Mouse (Mus musculus): Measurements from ENCODE around the gene Adamtsl3.

Adamtsl3 gene

DNA sequence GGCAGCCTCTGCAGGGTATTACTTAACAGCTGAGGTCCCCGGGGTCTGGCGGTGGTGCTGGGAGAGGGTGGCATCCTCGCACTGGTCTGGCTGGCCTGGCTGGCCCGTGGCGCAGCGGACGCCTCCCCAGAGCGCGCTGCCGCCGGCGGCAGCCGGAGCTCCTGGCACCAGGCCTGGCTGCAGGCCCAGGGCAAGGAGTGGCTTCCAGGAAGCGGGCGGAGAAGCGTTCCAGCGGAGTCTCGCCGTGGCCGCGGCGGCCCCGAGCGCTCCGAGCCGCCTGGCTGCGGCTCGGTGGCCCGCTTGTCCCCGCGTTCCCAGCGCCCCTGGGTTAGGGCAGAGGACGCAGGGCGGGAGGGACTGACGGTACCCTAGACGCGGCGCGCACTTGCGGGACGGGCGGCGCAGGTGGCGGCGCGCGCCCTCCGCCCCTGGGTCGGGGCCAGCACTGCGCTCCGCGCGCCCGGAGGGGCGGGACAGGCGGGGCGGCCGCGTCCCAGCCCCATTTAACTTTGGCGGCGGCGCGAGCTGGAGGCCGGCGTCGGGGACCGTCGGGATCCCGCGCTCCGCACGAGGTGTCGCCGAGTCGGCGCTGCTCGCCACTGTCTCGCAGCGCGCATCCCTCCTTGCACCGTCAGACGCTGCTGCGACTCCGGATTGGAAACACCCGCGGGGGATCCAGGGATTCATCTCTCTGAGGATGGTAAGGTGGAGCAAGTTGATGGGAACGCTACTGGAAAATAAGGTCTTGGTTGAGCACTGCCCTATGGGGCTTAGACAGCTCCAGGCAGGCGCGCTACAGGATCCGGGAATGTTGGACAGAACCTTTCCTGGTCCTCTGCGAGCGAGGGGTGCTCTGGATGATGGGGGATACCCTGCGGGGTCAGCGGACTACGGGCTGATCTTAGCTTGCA lies at the start of gene Adamtsl3:
Gene Adamtsl3 (plus strand): TSS at position 484 of the 911 bp plus-strand sequence.
- peak; percentile 49 for DNase-seq

GRCm38 (mm10) chr7:82287242-82287641 lies 48.3 kb upstream of the Adamtsl3 start:
- DNase-seq, result no peak

DNA sequence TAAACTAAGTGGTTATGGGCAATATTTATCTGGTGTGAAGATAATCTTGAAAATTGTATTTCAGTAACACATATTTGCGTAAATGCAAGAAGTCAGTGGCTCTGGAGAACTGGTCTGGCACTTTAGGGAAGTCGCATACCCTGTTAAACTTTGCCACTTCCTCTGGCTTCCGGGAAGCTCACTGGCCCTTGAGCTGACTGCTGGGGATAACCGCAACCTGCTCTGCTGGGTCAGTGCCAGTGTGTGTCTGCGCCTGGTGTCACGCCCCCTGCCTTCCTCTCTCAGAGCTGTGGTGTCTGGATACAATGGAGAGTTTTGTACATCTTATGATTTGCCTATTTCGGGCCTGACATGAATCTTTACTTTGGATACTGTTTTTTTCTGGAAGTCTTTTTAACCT lies 42.1 kb upstream of the Adamtsl3 start:
- no peak for DNase-seq

GRCm38 (mm10) chr7:82294083-82294482 lies 41.4 kb upstream of the Adamtsl3 start:
- no peak for DNase-seq

DNA sequence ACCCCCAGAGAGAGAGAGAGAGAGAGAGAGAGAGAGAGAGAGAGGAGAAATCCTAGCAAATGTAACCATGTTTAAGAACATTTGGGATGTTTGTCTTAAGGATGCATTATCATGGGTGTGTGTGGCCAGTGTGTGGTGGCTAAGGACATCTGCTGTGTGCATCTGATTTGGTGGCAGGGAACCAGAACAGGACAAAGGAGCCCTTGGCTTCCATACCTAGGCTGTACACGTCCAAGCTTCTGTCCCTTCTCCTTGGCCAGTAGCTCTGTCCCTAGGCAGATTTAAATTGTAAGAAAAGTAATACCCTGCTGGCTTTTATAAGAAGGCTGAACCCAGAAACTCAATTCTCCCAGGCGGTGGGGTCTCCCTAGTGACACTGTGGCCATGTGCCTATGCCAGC lies 40.9 kb upstream of the Adamtsl3 start:
- DNase-seq, result no peak

DNA sequence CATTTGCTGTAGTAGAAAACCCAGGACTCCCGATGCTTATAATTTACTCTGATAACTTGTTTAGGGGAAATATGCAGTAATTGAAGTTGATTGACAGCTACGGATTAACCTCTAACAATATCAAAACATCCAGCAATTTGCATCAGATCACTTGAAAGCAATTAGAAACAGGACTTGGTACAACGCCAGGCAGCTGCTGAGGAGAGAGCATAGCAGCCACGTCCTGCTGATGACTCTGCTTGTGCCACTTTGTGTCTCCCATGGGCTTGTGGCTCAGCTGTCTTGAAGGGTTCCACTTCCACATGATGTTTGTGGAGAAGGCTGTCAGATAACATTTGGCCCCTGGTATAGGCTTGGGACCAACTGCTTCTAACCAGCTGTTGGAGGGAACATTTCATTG lies 27.1 kb upstream of the Adamtsl3 start:
- DNase-seq, result no peak

GRCm38 (mm10) chr7:82318515-82318914 lies 17.0 kb upstream of the Adamtsl3 start:
- no peak for DNase-seq

GRCm38 (mm10) chr7:82326616-82327015 lies 8.9 kb upstream of the Adamtsl3 start:
- DNase-seq, result no peak

GRCm38 (mm10) chr7:82327201-82327600 lies 8.3 kb upstream of the Adamtsl3 start:
- DNase-seq, result no peak

- no peak for DNase-seq
These were observed 7.6 kb upstream of the Adamtsl3 start for GRCm38 (mm10) chr7:82327881-82328280.

DNA sequence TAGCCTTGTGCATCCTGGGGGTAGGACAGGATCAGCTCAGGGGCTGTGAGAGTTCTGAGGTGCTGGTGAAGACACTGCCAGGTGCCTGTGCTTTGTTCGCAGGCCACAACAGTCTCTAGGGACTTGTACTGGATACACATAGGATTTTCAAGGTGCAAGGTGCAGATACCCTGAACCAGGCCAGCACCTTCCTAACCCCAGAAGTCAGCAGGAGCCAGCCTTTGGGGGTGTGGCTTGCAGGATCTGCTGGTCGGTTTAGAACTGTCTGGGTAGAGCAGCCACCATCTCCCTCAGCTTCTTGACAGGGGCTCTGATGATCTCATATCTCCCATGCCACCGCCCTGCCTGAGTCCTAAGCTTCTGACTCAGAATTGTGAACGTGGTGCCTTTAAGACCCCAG lies 5.7 kb upstream of the Adamtsl3 start:
- no peak for DNase-seq

DNA sequence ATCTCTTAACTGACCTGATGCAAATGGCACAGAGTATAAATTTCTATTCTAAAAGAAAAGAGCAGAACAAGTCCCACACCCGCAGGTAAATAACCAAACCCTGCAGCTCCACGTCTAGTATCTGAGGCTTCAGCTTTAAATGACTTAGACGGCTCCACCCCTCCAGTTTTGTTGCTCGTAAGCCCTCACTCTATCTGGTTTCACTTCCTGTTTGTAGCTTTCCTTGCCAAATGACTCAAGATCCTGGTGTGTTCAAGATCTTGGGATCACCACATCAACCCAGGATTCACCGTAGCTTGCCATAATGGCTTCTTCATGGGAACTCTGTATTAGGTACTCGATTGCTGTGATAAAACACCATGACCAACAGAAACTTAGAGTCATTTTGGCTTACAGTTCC lies 4.6 kb upstream of the Adamtsl3 start:
- DNase-seq, result no peak

- DNase-seq, result no peak
These were observed 1.5 kb upstream of the Adamtsl3 start for GRCm38 (mm10) chr7:82334000-82334399.

- peak; percentile 70 for DNase-seq
These were observed 638 bp downstream of the Adamtsl3 start for GRCm38 (mm10) chr7:82336132-82336531.

GRCm38 (mm10) chr7:82338121-82338520 lies 2.6 kb downstream of the Adamtsl3 start:
- no peak for DNase-seq

- no peak for DNase-seq
These were observed 3.0 kb downstream of the Adamtsl3 start for GRCm38 (mm10) chr7:82338532-82338931.

DNA sequence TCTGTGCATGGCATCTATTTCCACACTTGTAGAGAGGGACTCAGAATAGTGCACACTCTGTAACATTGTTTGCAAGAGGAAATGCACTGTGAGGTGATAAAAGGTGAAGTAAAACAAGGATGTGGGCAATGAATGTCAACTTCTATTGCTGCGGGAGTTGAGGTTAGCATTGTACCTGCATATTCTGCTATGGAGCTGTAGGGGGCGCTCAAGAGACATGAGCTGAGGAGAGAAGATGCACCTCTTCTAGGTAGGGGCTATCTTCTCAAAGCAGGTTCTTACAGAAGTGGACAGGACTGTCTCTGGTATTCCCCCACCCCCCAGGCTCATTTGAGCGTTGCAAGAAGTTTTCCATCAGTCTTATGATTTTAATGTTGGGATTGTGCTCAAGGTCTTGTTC lies 3.7 kb downstream of the Adamtsl3 start:
- no peak for DNase-seq

DNA sequence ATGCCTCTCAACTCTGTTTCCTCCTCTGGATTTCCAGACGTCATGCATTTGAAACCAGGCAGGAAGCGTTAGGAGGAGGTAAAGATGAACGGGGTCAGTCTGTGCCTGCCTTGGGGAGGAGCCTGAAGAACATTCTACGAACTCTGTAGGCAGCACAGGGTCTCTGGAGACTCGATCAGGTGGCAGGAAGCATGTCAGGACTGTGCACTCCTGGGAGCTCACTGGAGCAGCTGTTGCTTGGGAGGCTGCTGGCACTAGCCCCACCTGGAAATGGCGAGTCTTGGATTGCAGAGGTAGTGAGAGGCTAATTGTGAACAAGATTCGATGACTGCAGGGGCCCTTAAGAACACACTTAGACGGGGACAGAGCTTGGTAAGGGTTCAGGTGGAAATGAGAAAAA lies 6.0 kb downstream of the Adamtsl3 start:
- DNase-seq, result no peak

DNA sequence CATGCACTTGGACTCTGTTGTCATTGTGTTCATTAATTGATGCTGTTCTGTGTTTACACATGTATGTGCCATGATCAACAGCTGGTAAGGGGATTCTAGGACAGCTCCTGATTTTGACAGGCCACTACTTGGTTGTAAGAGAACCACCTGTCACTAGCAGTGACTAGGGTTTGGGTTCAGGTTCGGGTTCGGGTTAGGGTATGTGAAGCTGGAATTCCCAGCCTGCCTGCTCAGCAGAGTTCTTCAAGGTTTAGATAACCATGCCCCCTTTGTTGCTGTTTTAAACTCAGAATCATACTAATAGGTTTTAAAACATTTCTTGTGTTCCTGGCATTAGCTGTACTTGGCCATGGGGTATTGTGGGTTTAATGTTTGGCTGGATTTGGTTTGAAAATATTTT lies 11.2 kb downstream of the Adamtsl3 start:
- no peak for DNase-seq

- no peak for DNase-seq
These were observed 14.3 kb downstream of the Adamtsl3 start for GRCm38 (mm10) chr7:82349796-82350195.

DNA sequence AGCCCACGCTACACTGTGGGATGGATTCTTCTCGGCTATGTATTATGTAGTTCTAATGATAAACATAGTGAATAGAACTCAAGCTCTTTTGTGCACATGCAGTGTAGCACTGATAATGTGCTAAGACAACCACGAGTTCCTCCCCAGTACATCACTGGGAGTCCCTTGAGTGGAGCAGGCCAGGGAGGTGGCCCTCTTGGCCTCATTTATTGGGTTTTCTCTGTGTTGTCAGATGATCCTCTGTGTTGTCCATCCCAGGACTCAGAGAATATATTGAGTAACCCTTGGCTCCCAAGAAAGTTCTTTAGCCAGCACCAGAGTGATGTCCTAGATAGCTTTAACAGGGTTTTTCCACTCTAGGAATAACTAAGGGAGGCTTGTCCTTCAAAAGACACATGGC lies 14.9 kb downstream of the Adamtsl3 start:
- no peak for DNase-seq

- DNase-seq, result no peak
These were observed 23.7 kb downstream of the Adamtsl3 start for GRCm38 (mm10) chr7:82359146-82359545.

DNA sequence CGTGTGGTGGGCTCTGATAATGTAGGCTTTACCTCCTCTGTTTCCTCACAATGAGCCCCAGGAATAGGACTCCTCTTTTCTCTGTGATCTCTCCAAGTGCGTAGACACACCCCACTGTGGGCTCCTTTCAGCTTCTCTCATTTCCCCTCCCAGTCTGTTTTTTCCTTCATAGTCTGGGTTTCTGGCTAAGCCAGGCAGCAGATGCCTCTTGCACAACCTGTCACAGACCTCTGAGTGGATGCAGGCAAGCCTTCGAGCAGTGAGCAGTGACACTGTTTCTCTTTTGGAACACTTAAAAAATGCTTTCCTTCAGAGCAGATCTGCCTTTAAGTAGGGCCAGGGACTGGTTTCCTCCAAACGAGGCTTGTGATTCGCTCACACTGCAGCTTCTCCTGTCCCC lies 24.2 kb downstream of the Adamtsl3 start:
- no peak for DNase-seq

- DNase-seq, result no peak
These were observed 24.7 kb downstream of the Adamtsl3 start for GRCm38 (mm10) chr7:82360186-82360585.

DNA sequence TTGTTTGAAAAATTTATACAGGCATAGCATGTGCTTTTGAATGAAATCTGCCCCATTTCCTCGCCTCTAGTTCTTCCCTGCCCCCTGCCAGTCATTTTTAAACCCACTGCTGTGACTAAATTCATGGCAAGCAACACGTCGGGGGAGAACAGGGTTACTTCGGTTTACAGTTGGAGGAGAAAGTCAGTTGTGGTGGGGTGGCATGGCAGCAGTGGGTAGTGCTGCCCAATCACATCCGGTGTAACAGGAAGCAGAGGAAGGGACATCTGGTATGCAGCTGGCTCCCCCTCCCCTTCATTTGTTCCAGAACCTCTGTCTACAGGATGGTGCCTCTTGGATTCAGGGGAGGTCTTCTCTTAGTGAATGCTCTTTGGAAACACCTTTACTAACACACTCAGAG lies 25.6 kb downstream of the Adamtsl3 start:
- no peak for DNase-seq

Measured in embryo, embryonic 11 days (tissue).